Mouse (Mus musculus) ES-Bruce4 (cell line): ENCODE data around the gene Ptprg.

Experiments
- CTCF ChIP-seq: IDR thresholded peaks from one replicate; pipeline ENCODE4 v1.8.1; 2011; ENCODE audit warnings: low read depth, low read length
- EP300 ChIP-seq: IDR thresholded peaks from 2 replicates; pipeline ENCODE4 v1.6.1; 2011; ENCODE audit warnings: low read depth, low read length; ENCODE audit not compliant: insufficient read depth
- POLR2A ChIP-seq: IDR thresholded peaks from one replicate; pipeline ENCODE4 v1.8.1; 2011; ENCODE audit warnings: low read length; ENCODE audit not compliant: insufficient read depth

- TF ChIP-seq CTCF (no peak), POLR2A (no peak), EP300 (no peak)
Observed at GRCm38 (mm10) chr14:11743726-11744125, 190.4 kb downstream of the Ptprg start.
